ENCODE assay signal across 9 mouse cellular contexts in the genomic region with DNA sequence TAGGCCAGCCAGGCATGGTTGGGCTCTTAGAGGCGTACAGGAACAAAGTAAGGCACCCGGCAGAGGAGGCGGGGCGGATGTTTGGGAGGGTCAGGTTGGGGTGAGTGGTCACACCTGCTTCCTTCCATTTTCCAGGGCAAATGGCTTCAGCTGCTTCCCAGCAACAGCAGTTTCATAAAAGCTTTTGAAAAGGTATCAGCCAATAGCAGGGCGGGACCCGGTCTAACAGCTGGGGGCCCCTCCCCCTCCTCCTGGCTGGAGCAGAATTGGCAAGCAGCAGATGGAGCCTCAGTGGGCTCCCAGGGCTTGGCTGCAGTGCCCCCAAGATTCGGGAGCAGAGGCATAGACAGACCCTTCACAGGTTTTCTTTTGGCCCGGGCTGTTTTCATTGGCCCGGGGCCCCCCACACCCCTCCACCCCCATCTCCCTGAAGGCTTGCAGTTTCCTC. TPM values are rescaled to one million over a fixed set of nuclear protein-coding genes. Genes with fewer than 3 reads are reported as not detected.
DNase-seq lines count a peak whose midpoint lies in the region; ATAC-seq and TF ChIP-seq lines count a peak whose summit lies in the region.
"Had no signal": no experiment of that assay in that cellular context is flagged by ENCODE, and none has a peak within 500 bp of the region (broad histone marks: within the 10 kb centered on the region; RNA-seq: fewer than 3 reads in every experiment).

No protein-coding gene starts in this region.

- WGBS in forebrain, embryonic 13.5 days = under 1% methylated on average over 9 of the region's 9 CpGs
- 4% methylated on average over 9 of the region's 9 CpGs for WGBS in limb, embryonic 10.5 days
- WGBS in neural tube, embryonic 11.5 days = under 1% methylated on average over 9 of the region's 9 CpGs

- DNase-seq in layer of hippocampus, adult 2 months (ENCODE audit: low spot score in 2 of 2) = no peak
- DNase-seq in layer of hippocampus, adult 8-10 months (ENCODE audit: low spot score in 2 of 2) = no peak
- peak; percentile 69 for DNase-seq in heart, postnatal 4 days
- DNase-seq in limb, embryonic 10.5 days (ENCODE audit: low spot score) = peak; percentile 81
- DNase-seq in neural tube, embryonic 11.5 days (ENCODE audit: low spot score) = peak; percentile 88

- 0 out of 2 replicates have a peak overlapping the region, but pooled peaks have one; percentile 18 for H3K9ac ChIP-seq in forebrain, embryonic 13.5 days
- peak overlapping the region; percentile 31 for H3K9ac ChIP-seq in neural tube, embryonic 11.5 days (ENCODE audit: low read length)

- no peak overlapping the region for H3K27ac ChIP-seq in layer of hippocampus, adult 2 months
- peak overlapping the region; percentile 89 for H3K27ac ChIP-seq in forebrain, embryonic 13.5 days
- peak overlapping the region; percentile 73 for H3K27ac ChIP-seq in limb, embryonic 10.5 days
- peak overlapping the region; percentile 87 for H3K27ac ChIP-seq in neural tube, embryonic 11.5 days (ENCODE audit: low read depth, low read length)

- H3K9me3 ChIP-seq in forebrain, embryonic 13.5 days (replicated peaks) = no peaks in the 10 kb centered on the region; the same call in 1 of the 2 replicates
- no peaks in the 10 kb centered on the region for H3K9me3 ChIP-seq in limb, embryonic 10.5 days (replicated peaks)
- no peaks in the 10 kb centered on the region for H3K9me3 ChIP-seq in neural tube, embryonic 11.5 days (ENCODE audit: control insufficient read depth, low read length)
- H3K9me3 ChIP-seq: G1E had no signal

- no peak for TF ChIP-seq CTCF in layer of hippocampus, adult 2 months (conservative IDR thresholded peaks at IDR 0.05)

- ATAC-seq in forebrain, embryonic 13.5 days = peak; percentile 90
- peak; percentile 96 for ATAC-seq in neural tube, embryonic 11.5 days (ENCODE audit: insufficient read depth, low FRiP score, low TSS enrichment)
- no peak for ATAC-seq in activated CD4-positive, CD25-positive, alpha-beta regulatory T cell, adult 4 months
- no peak for ATAC-seq in erythroid progenitor cell, adult 5-6 weeks (replicated peaks; ENCODE audit: low FRiP score, poor library complexity, severe bottlenecking)

- H3K4me2 ChIP-seq in forebrain, embryonic 13.5 days = peak overlapping the region; percentile 50
- peak overlapping the region; percentile 30 for H3K4me2 ChIP-seq in neural tube, embryonic 11.5 days (ENCODE audit: low read depth)

- H3K4me3 ChIP-seq in layer of hippocampus, adult 2 months = peak overlapping the region; percentile 7; the same call in 1 of the 2 replicates
- peak overlapping the region; percentile 18; the same call in 1 of the 2 replicates for H3K4me3 ChIP-seq in forebrain, embryonic 13.5 days
- peak overlapping the region; percentile 37 for H3K4me3 ChIP-seq in limb, embryonic 10.5 days
- no peak overlapping the region for H3K4me3 ChIP-seq in neural tube, embryonic 11.5 days (ENCODE audit: low read depth, low read length)

- no peaks in the 10 kb centered on the region for H3K27me3 ChIP-seq in forebrain, embryonic 13.5 days
- H3K27me3 ChIP-seq in limb, embryonic 10.5 days (ENCODE audit: low read depth, poor library complexity, severe bottlenecking) = peaks cover 7% of the 10 kb centered on the region
- no peaks in the 10 kb centered on the region for H3K27me3 ChIP-seq in neural tube, embryonic 11.5 days (ENCODE audit: control insufficient read depth, insufficient read depth, low read length)

- peaks cover 30% of the 10 kb centered on the region for H3K4me1 ChIP-seq in forebrain, embryonic 13.5 days
- H3K4me1 ChIP-seq in limb, embryonic 10.5 days = peaks cover 17% of the 10 kb centered on the region
- H3K4me1 ChIP-seq in neural tube, embryonic 11.5 days (ENCODE audit: control insufficient read depth, insufficient read depth, low read length) = peaks cover 10% of the 10 kb centered on the region

- H3K36me3 ChIP-seq in forebrain, embryonic 13.5 days (ENCODE audit: poor library complexity, severe bottlenecking) = no peaks in the 10 kb centered on the region
- no peaks in the 10 kb centered on the region for H3K36me3 ChIP-seq in limb, embryonic 10.5 days
- no peaks in the 10 kb centered on the region for H3K36me3 ChIP-seq in neural tube, embryonic 11.5 days (ENCODE audit: control insufficient read depth, insufficient read depth, low read length)
- H3K36me3 ChIP-seq: G1E had no signal

RNA-seq across cellular contexts. Expression of a gene that starts 11.3 kb away (rescaled TPM):
- 10 to 100 TPM; 74.0 to 75.2 TPM for total RNA-seq in layer of hippocampus, adult 2 months (2021)
- total RNA-seq in layer of hippocampus, adult 8-10 months (2022) = 10 to 100 TPM; 52.3 to 76.3 (median 59.5) TPM
- 14.6 and 17.7 TPM in 2 replicates for polyA plus RNA-seq in forebrain, embryonic 13.5 days (2015; fragmentation: Nextera tagmentation; extraction: Ambion mirVana)
- total RNA-seq in heart, postnatal 4 days (2021) = under 1 TPM in 1 of 2 experiments, not detected in 1; 0.09 TPM
- polyA plus RNA-seq in limb, embryonic 10.5 days (2016; fragmentation: Nextera tagmentation; extraction: Ambion mirVana) = 0.28 and 0.61 TPM in 2 replicates
- 8.1 and 9.8 TPM in 2 replicates for polyA plus RNA-seq in neural tube, embryonic 11.5 days (2014; fragmentation: Nextera tagmentation; extraction: Ambion mirVana)
- polyA plus RNA-seq in activated CD4-positive, CD25-positive, alpha-beta regulatory T cell, adult 4 months (2017; shearing (Covaris generic)) = under 1 TPM in 1 of 2 experiments, not detected in 1; 0.09 TPM
- not detected in 2 replicates for total RNA-seq in erythroid progenitor cell, adult 5-6 weeks (2015; ENCODE audit: low replicate concordance)
- not detected in 2 replicates for total RNA-seq in erythroid progenitor cell, adult 5-6 weeks (2017; ENCODE audit: low replicate concordance)
- polyA plus RNA-seq: G1E had no signal

Comparison
In these comparisons a context has a peak if more than half of its experiments do, and no peak if none do; other contexts are left out.
1. DNase-seq: peak in heart, postnatal 4 days (single experiment), limb, embryonic 10.5 days (single experiment) and neural tube, embryonic 11.5 days (single experiment); none in layer of hippocampus, adult 2 months (0 of 2) and layer of hippocampus, adult 8-10 months (0 of 2).
2. ATAC-seq: peak in forebrain, embryonic 13.5 days (single experiment) and neural tube, embryonic 11.5 days (single experiment); none in activated CD4-positive, CD25-positive, alpha-beta regulatory T cell, adult 4 months (single experiment) and erythroid progenitor cell, adult 5-6 weeks (single experiment).
3. RNA of a gene that starts 11.3 kb away (total RNA-seq): 74.0 to 75.2 TPM in layer of hippocampus, adult 2 months and 52.3 to 76.3 TPM in layer of hippocampus, adult 8-10 months; 0.09 TPM in heart, postnatal 4 days and not detected in erythroid progenitor cell, adult 5-6 weeks; every median in the first group is over 10 times any median in the second.